Mouse (Mus musculus) midbrain, postnatal 0 days (tissue): ENCODE results near the gene Fndc8. TPM values are rescaled to one million over a fixed set of nuclear protein-coding genes. Genes with fewer than 3 reads are reported as not detected.

Experiments used
- ATAC-seq: fragments of 200-750 bp; cut with Nextera tagmentation; 2 replicates; pipeline ENCODE4 v1.8.0; 2017; ENCODE audit warnings: moderate number of reproducible peaks, mild to moderate bottlenecking, moderate TSS enrichment, moderate library complexity; ENCODE audit not compliant: low FRiP score
- DNase-seq: peaks from one replicate; pipeline ENCODE4 v3.0.0-alpha.2; 2015; ENCODE audit warnings: low spot score
- H3K27ac ChIP-seq: fragments of 300-500 bp; sonication (generic); 2 replicates; pipeline ENCODE4 v1.5.1; 2014; ENCODE audit warnings: low read depth, mild to moderate bottlenecking, low read length, mixed read lengths
- H3K27me3 ChIP-seq: fragments of 300-500 bp; sonication (generic); 2 replicates; pipeline ENCODE4 v1.6.1; 2014; ENCODE audit warnings: low read length, control low read depth, mixed read lengths; ENCODE audit not compliant: insufficient read depth
- H3K36me3 ChIP-seq: fragments of 300-500 bp; sonication (generic); 2 replicates; pipeline ENCODE4 v1.6.1; 2014; ENCODE audit warnings: low read length, control low read depth, mixed read lengths; ENCODE audit not compliant: insufficient read depth
- H3K4me1 ChIP-seq: fragments of 300-500 bp; sonication (generic); 2 replicates; pipeline ENCODE4 v1.6.1; 2014; ENCODE audit warnings: mild to moderate bottlenecking, control low read depth, antibody characterized with exemption, low read length, mixed read lengths; ENCODE audit not compliant: insufficient read depth
- H3K4me2 ChIP-seq: fragments of 300-500 bp; sonication (generic); 2 replicates; pipeline ENCODE4 v1.6.1; 2014; ENCODE audit warnings: low read depth, mild to moderate bottlenecking, low read length, mixed read lengths; ENCODE audit not compliant: poor library complexity, severe bottlenecking
- H3K4me3 ChIP-seq: fragments of 300-500 bp; sonication (generic); 2 replicates; pipeline ENCODE4 v1.5.1; 2014; ENCODE audit warnings: low read depth, mild to moderate bottlenecking, low read length, moderate library complexity
- H3K9ac ChIP-seq: fragments of 300-500 bp; sonication (generic); replicated peaks from 2 replicates; pipeline ENCODE4 v1.6.1; 2014; ENCODE audit warnings: mild to moderate bottlenecking, low read length, moderate library complexity, mixed read lengths; ENCODE audit not compliant: poor library complexity, severe bottlenecking
- H3K9me3 ChIP-seq: fragments of 300-500 bp; sonication (generic); 2 replicates; pipeline ENCODE4 v1.6.1; 2016; ENCODE audit warnings: low read length, control low read depth
- CTCF ChIP-seq: IDR thresholded peaks from 2 replicates; pipeline ENCODE4 v1.5.1; 2016; ENCODE audit warnings: antibody characterized with exemption, mild to moderate bottlenecking
- WGBS: fragments of 180-500 bp; shearing (Covaris S2); extraction: QIAGEN DNeasy Blood & Tissue Kit; methylation state at CpG from one replicate; pipeline ENCODE4 v1.1.7; 2014; 5-methylcytosine and 5-hydroxymethylcytosine counted together
- polyA plus RNA-seq: library from polyadenylated mRNA; unstranded; fragments of >200 nt; fragmentation: Nextera tagmentation; extraction: Ambion mirVana; gene quantifications from 2 replicates; pipeline ENCODE4 v1.2.1, GENCODE M21; 2015
- total RNA-seq: library from RNA; depleted of rRNA; stranded (reverse); fragments of >200 nt; gene quantifications from 2 replicates; pipeline ENCODE4 v1.2.3, GENCODE M21; 2014; rRNA removed

Gene Fndc8
- total and polyA plus RNA-seq, 2 experiments from 2014 or later: 0.27 TPM; not detected in 1

DNA sequence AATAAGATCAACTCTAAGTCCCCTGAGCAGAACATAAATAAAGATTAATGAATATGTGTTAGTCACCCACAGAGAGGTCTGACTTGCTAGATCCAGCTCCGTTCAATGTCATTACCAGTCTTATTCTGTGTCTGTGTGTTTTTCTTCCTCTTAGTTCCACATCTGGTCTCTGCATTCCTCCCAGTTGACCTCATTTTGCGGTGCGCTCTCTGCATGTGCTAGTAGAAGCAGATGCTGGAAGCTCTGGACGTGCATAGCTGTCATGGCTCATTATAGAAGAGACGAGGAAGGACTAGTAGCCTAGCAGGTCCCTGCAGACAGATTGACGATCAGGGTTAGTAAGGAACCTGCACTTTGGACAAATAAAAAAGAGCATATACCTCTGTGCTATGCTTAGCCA lies 51.4 kb downstream of the Fndc8 start:
- Histone ChIP-seq H3K9me3 (no peaks in the 10 kb centered on the region), H3K4me1 (no peaks in the 10 kb centered on the region), H3K27ac (no peak overlapping the region), H3K36me3 (no peaks in the 10 kb centered on the region), H3K9ac (no peak overlapping the region), H3K4me3 (no peak overlapping the region), H3K4me2 (no peak overlapping the region), H3K27me3 (0 out of 2 replicates have a peak, but pooled peaks cover 3% of the 10 kb centered on the region)
- WGBS: 55% methylated on average over 6 of the region's 6 CpGs
- no peak for TF ChIP-seq CTCF
- ATAC-seq (no peak), DNase-seq (no peak)

DNA sequence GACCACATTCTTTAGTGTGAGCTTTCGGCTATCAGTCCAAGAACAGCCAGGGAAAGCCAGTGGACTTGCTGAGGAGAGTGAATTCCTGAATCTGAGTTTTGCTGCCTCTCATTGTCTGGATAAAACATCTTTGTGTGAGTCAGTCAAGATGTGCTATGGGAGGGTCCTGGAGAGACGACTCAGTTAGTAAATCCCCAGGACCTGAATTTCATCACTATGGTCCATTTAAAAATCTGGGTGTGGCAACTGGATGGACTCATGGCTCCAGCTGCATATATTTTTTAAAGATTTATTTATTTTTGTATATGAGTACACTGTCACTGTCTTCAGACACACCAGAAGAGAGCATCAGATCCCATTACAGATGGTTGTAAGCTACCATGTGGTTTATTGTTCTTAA lies 53.7 kb downstream of the Fndc8 start:
- no peak for TF ChIP-seq CTCF
- WGBS: 60% methylated on average over 2 of the region's 2 CpGs

GRCm38 (mm10) chr11:82947457-82947856 lies 55.5 kb downstream of the Fndc8 start:
- Histone ChIP-seq H3K4me2 (no peak overlapping the region), H3K9me3 (no peaks in the 10 kb centered on the region), H3K27ac (no peak overlapping the region), H3K27me3 (peaks cover 24% of the 10 kb centered on the region), H3K4me3 (no peak overlapping the region), H3K4me1 (no peaks in the 10 kb centered on the region), H3K36me3 (no peaks in the 10 kb centered on the region), H3K9ac (no peak overlapping the region)
- TF ChIP-seq CTCF: no peak
- ATAC-seq (no peak), DNase-seq (no peak)
- WGBS: 37% methylated on average over 4 of the region's 4 CpGs

More for the DNA sequence above, 53.7 kb downstream of the Fndc8 start:
- Histone ChIP-seq H3K4me2 (no peak overlapping the region), H3K4me3 (no peak overlapping the region), H3K4me1 (no peaks in the 10 kb centered on the region), H3K27ac (no peak overlapping the region), H3K9ac (no peak overlapping the region), H3K27me3 (peaks cover 11% of the 10 kb centered on the region), H3K36me3 (no peaks in the 10 kb centered on the region), H3K9me3 (no peaks in the 10 kb centered on the region)
- no peak for DNase-seq
- no peak for ATAC-seq

- Histone ChIP-seq H3K9ac (no peak overlapping the region), H3K27me3 (peaks cover 27% of the 10 kb centered on the region), H3K9me3 (no peaks in the 10 kb centered on the region), H3K36me3 (no peaks in the 10 kb centered on the region), H3K4me1 (no peaks in the 10 kb centered on the region), H3K27ac (no peak overlapping the region), H3K4me3 (no peak overlapping the region), H3K4me2 (no peak overlapping the region)
- DNase-seq: no peak
- 85% methylated on average over 9 of the region's 9 CpGs for WGBS
- no peak for TF ChIP-seq CTCF
- no peak for ATAC-seq
Measured at GRCm38 (mm10) chr11:82949036-82949435, 57.1 kb downstream of the Fndc8 start.

Other genes with a start within 250 kb of the Fndc8 start
- 0.24 TPM in 1 of 2 replicates, not detected in the other for gene Cct6b, start 127.8 kb upstream of the Fndc8 start, total RNA-seq
- gene Cct6b, start 127.8 kb upstream of the Fndc8 start, polyA plus RNA-seq: 0.25 and 0.44 TPM in 2 replicates
- 15.7 and 18.7 TPM in 2 replicates for gene Zfp830, start 127.8 kb upstream of the Fndc8 start, total RNA-seq
- 17.4 and 17.9 TPM in 2 replicates for gene Zfp830, start 127.8 kb upstream of the Fndc8 start, polyA plus RNA-seq
- 39.2 and 44.4 TPM in 2 replicates for gene Lig3, start 111.0 kb upstream of the Fndc8 start, total RNA-seq
- gene Lig3, start 111.0 kb upstream of the Fndc8 start, polyA plus RNA-seq: 14.2 and 16.4 TPM in 2 replicates
- 2.0 and 7.8 TPM in 2 replicates for gene Rffl, start 20.9 kb upstream of the Fndc8 start, total RNA-seq
- 2.0 and 2.5 TPM in 2 replicates for gene Rffl, start 20.9 kb upstream of the Fndc8 start, polyA plus RNA-seq
- 8.4 and 11.2 TPM in 2 replicates for gene Rad51d, start 1.5 kb upstream of the Fndc8 start, total RNA-seq
- 11.0 and 11.2 TPM in 2 replicates for gene Rad51d, start 1.5 kb upstream of the Fndc8 start, polyA plus RNA-seq
- gene Nle1, start 16.3 kb downstream of the Fndc8 start, total RNA-seq: 24.9 and 28.7 TPM in 2 replicates
- gene Nle1, start 16.3 kb downstream of the Fndc8 start, polyA plus RNA-seq: 29.8 and 30.1 TPM in 2 replicates
- gene Unc45b, start 18.4 kb downstream of the Fndc8 start, total RNA-seq: 0.05 and 0.19 TPM in 2 replicates
- gene Unc45b, start 18.4 kb downstream of the Fndc8 start, polyA plus RNA-seq: 2.9 and 3.1 TPM in 2 replicates
- gene Slfn5, start 59.2 kb downstream of the Fndc8 start, total RNA-seq: 3.9 and 4.0 TPM in 2 replicates
- gene Slfn5, start 59.2 kb downstream of the Fndc8 start, polyA plus RNA-seq: 2.0 and 2.5 TPM in 2 replicates
- gene Slfn9, start 99.7 kb downstream of the Fndc8 start, total RNA-seq: 0.99 and 1.6 TPM in 2 replicates
- gene Slfn9, start 99.7 kb downstream of the Fndc8 start, polyA plus RNA-seq: 0.52 and 0.53 TPM in 2 replicates
- 0.16 and 0.52 TPM in 2 replicates for gene Slfn8, start 128.7 kb downstream of the Fndc8 start, total RNA-seq
- 0.12 and 0.15 TPM in 2 replicates for gene Slfn8, start 128.7 kb downstream of the Fndc8 start, polyA plus RNA-seq
- 1.7 and 1.9 TPM in 2 replicates for gene Slfn2, start 173.0 kb downstream of the Fndc8 start, total RNA-seq
- 1.4 and 1.8 TPM in 2 replicates for gene Slfn2, start 173.0 kb downstream of the Fndc8 start, polyA plus RNA-seq
- not detected in 2 replicates for gene Slfn1, start 224.7 kb downstream of the Fndc8 start, total RNA-seq
- 0.11 TPM in 1 of 2 replicates, not detected in the other for gene Slfn1, start 224.7 kb downstream of the Fndc8 start, polyA plus RNA-seq